Mouse (Mus musculus): Measurements from ENCODE around the gene Cradd.

GRCm38 (mm10) chr10:95289819-95290218, 34.1 kb downstream of the Cradd start:
- TF ChIP-seq CTCF (IDR thresholded peaks at IDR 0.05 in 2 of 3, conservative IDR thresholded peaks at IDR 0.05 in 1 of 3; ENCODE audit: control insufficient read depth in 1 of 3, insufficient read depth in 1 of 3, low read depth in 2 of 3, low read length in 3 of 3, poor library complexity in 1 of 3, severe bottlenecking in 1 of 3): no peak
- peak; percentile 70 for TF ChIP-seq SIN3A (IDR thresholded peaks at IDR 0.05; ENCODE audit: low read length)
- peak; percentile 96 for TF ChIP-seq TCF12 (IDR thresholded peaks at IDR 0.05; ENCODE audit: low read depth, low read length)
- no peak for TF ChIP-seq POLR2A (IDR thresholded peaks at IDR 0.05; ENCODE audit: control insufficient read depth in 1 of 2, insufficient read depth in 1 of 2, low read depth in 1 of 2, low read length in 2 of 2, poor library complexity in 1 of 2)
- no peak for TF ChIP-seq MAFK (IDR thresholded peaks at IDR 0.05; ENCODE audit: borderline replicate concordance, low read depth, low read length)
- TF ChIP-seq TBP (IDR thresholded peaks at IDR 0.05; ENCODE audit: low read depth, low read length): no peak
- peak; percentile 84 for TF ChIP-seq TAL1 (IDR thresholded peaks at IDR 0.05; ENCODE audit: low read length)
- 0 out of 2 replicates have a peak, but pooled peaks have one; percentile 25 for TF ChIP-seq MYC (IDR thresholded peaks at IDR 0.05; ENCODE audit: low read depth, low read length)
- no peak for TF ChIP-seq USF2 (IDR thresholded peaks at IDR 0.05; ENCODE audit: borderline replicate concordance in 1 of 2, insufficient read depth in 1 of 2, low read depth in 1 of 2, low read length in 2 of 2)
